Mouse (Mus musculus) stomach, embryonic 14.5 days (tissue): ENCODE measurements at regions not wholly inside any gene's neighbourhood (a gene's known extent, or its start where the extent isn't known, plus 50 kb on each side); places are given as distances from the start of the nearest gene placed in this dataset.

Source experiments
- ATAC-seq: fragments of 200-750 bp; cut with Nextera tagmentation; 2 replicates; pipeline ENCODE4 v1.8.0; 2017; ENCODE audit warnings: low read depth, moderate TSS enrichment; ENCODE audit not compliant: insufficient number of reproducible peaks, insufficient read depth, low FRiP score
- H3K27ac ChIP-seq: fragments of 300-500 bp; sonication (generic); 2 replicates; pipeline ENCODE4 v1.5.1; 2014; ENCODE audit warnings: mild to moderate bottlenecking, low read length, moderate library complexity, mixed read lengths
- H3K27me3 ChIP-seq: fragments of 300-500 bp; sonication (generic); 2 replicates; pipeline ENCODE4 v1.6.1; 2014; ENCODE audit warnings: low read length, control low read depth, mixed read lengths; ENCODE audit not compliant: control insufficient read depth, insufficient read depth
- H3K36me3 ChIP-seq: fragments of 300-500 bp; sonication (generic); 2 replicates; pipeline ENCODE4 v1.6.1; 2014; ENCODE audit warnings: mild to moderate bottlenecking, control low read depth, low read length, moderate library complexity, mixed read lengths; ENCODE audit not compliant: control insufficient read depth, insufficient read depth
- H3K4me1 ChIP-seq: fragments of 300-500 bp; sonication (generic); 2 replicates; pipeline ENCODE4 v1.6.1; 2014; ENCODE audit warnings: low read length, control low read depth, mixed read lengths; ENCODE audit not compliant: control insufficient read depth, insufficient read depth
- H3K4me2 ChIP-seq: fragments of 300-500 bp; sonication (generic); replicated peaks from 2 replicates; pipeline ENCODE4 v1.6.1; 2014; ENCODE audit warnings: low read depth, low read length, control low read depth
- H3K4me3 ChIP-seq: fragments of 300-500 bp; sonication (generic); 2 replicates; pipeline ENCODE4 v1.5.1; 2014; ENCODE audit warnings: low read depth, low read length, control low read depth
- H3K9ac ChIP-seq: fragments of 300-500 bp; sonication (generic); replicated peaks from 2 replicates; pipeline ENCODE4 v1.6.1; 2014; ENCODE audit warnings: low read depth, mild to moderate bottlenecking, control low read depth, low read length, moderate library complexity, mixed read lengths
- H3K9me3 ChIP-seq: fragments of 300-500 bp; sonication (generic); 2 replicates; pipeline ENCODE4 v1.6.1; 2016; ENCODE audit warnings: low read depth, low read length, control low read depth; ENCODE audit not compliant: control insufficient read depth
- WGBS: fragments of 180-500 bp; shearing (Covaris S2); extraction: QIAGEN DNeasy Blood & Tissue Kit; methylation state at CpG from one replicate; pipeline ENCODE4 v1.1.7; 2014; 5-methylcytosine and 5-hydroxymethylcytosine counted together

- Histone ChIP-seq H3K36me3 (no peaks in the 10 kb centered on the region), H3K9ac (no peak overlapping the region), H3K27ac (no peak overlapping the region), H3K4me3 (no peak overlapping the region), H3K4me2 (no peak overlapping the region), H3K9me3 (peaks cover 7% of the 10 kb centered on the region; the same call in 1 of the 2 replicates), H3K27me3 (no peaks in the 10 kb centered on the region), H3K4me1 (no peaks in the 10 kb centered on the region; the same call in 1 of the 2 replicates)
- ATAC-seq, result no peak
- WGBS, result 56% methylated on average over 3 of the region's 3 CpGs
Measured at GRCm38 (mm10) chr17:87189670-87190069, 76.1 kb downstream of the Mcfd2 start.
